Mouse (Mus musculus) heart, embryonic 13.5 days (tissue): ENCODE results near the gene Gm32742. TPM values are rescaled to one million over a fixed set of nuclear protein-coding genes. Genes with fewer than 3 reads are reported as not detected.
A peak's percentile ranks its signal among the peaks of the same experiment; 100 is the strongest.
"Not testable (repeated sequence)": the region's sequence is repeated elsewhere in the genome, so short reads cannot be mapped to it uniquely, and the experiment has no call there.

Experiments used
- ATAC-seq: fragments of 200-750 bp; cut with Nextera tagmentation; 2 replicates; pipeline ENCODE4 v1.8.0; 2017; ENCODE audit warnings: moderate TSS enrichment; ENCODE audit not compliant: insufficient number of reproducible peaks, low FRiP score, low TSS enrichment; ENCODE audit errors: extremely low read depth
- H3K27ac ChIP-seq: fragments of 300-500 bp; sonication (generic); replicated peaks from 2 replicates; pipeline ENCODE4 v1.5.1; 2015; ENCODE audit warnings: moderate library complexity, mild to moderate bottlenecking, inconsistent platforms
- H3K27me3 ChIP-seq: fragments of 300-500 bp; sonication (generic); replicated peaks from 2 replicates; pipeline ENCODE4 v1.6.1; 2015; ENCODE audit warnings: mild to moderate bottlenecking, inconsistent platforms
- H3K36me3 ChIP-seq: fragments of 300-500 bp; sonication (generic); 2 replicates; pipeline ENCODE4 v1.6.1; 2015; ENCODE audit warnings: mild to moderate bottlenecking, inconsistent platforms
- H3K4me1 ChIP-seq: fragments of 300-500 bp; sonication (generic); 2 replicates; pipeline ENCODE4 v1.6.1; 2015; ENCODE audit warnings: inconsistent platforms
- H3K4me2 ChIP-seq: fragments of 300-500 bp; sonication (generic); 2 replicates; pipeline ENCODE4 v1.6.1; 2015; ENCODE audit warnings: inconsistent platforms, mild to moderate bottlenecking, moderate library complexity
- H3K4me3 ChIP-seq: fragments of 300-500 bp; sonication (generic); 2 replicates; pipeline ENCODE4 v1.5.1; 2015; ENCODE audit warnings: moderate library complexity, mild to moderate bottlenecking, inconsistent platforms
- H3K9ac ChIP-seq: fragments of 300-500 bp; sonication (generic); 2 replicates; pipeline ENCODE4 v1.6.1; 2015; ENCODE audit warnings: inconsistent platforms, mild to moderate bottlenecking, moderate library complexity
- H3K9me3 ChIP-seq: fragments of 300-500 bp; sonication (generic); 2 replicates; pipeline ENCODE4 v1.6.1; 2016; ENCODE audit warnings: inconsistent platforms
- WGBS: fragments of 180-500 bp; shearing (Covaris S2); methylation state at CpG from one replicate; pipeline ENCODE4 v1.1.7; 2015; ENCODE audit warnings: mixed read lengths; 5-methylcytosine and 5-hydroxymethylcytosine counted together
- polyA plus RNA-seq: library from polyadenylated mRNA; unstranded; fragments of >200 nt; fragmentation: Nextera tagmentation; extraction: Ambion mirVana; gene quantifications from 2 replicates; pipeline ENCODE4 v1.2.1, GENCODE M21; 2015

The Gm32742 gene
- polyA plus RNA-seq, 1 experiment from 2014 or later = 0.01 TPM

GRCm38 (mm10) chr9:51144218-51144617 lies 21.1 kb downstream of the Gm32742 start:
- Histone ChIP-seq H3K27me3 (0 out of 2 replicates have a peak, but pooled peaks cover 1% of the 10 kb centered on the region), H3K9me3 (no peaks in the 10 kb centered on the region), H3K36me3 (no peaks in the 10 kb centered on the region), H3K27ac (no peak overlapping the region), H3K4me2 (no peak overlapping the region), H3K4me3 (no peak overlapping the region), H3K4me1 (peaks cover 9% of the 10 kb centered on the region), H3K9ac (no peak overlapping the region)
- no peak for ATAC-seq
- WGBS = 59% methylated on average over 6 of the region's 6 CpGs

- Histone ChIP-seq H3K36me3 (no peaks in the 10 kb centered on the region), H3K4me1 (peaks cover 9% of the 10 kb centered on the region), H3K4me2 (no peak overlapping the region), H3K27ac (no peak overlapping the region), H3K9me3 (no peaks in the 10 kb centered on the region), H3K4me3 (no peak overlapping the region), H3K27me3 (no peaks in the 10 kb centered on the region), H3K9ac (no peak overlapping the region)
- WGBS = 75% methylated on average over 1 of the region's 1 CpGs
- no peak for ATAC-seq
Measured at GRCm38 (mm10) chr9:51143437-51143836, 21.9 kb downstream of the Gm32742 start.

- no peak for ATAC-seq
- WGBS = 74% methylated on average over 3 of the region's 3 CpGs
- H3K9ac ChIP-seq = no peak overlapping the region
Measured at GRCm38 (mm10) chr9:51140711-51141110, 24.6 kb downstream of the Gm32742 start.

GRCm38 (mm10) chr9:51139401-51139800 lies 25.9 kb downstream of the Gm32742 start:
- not testable (repeated sequence) for H3K9ac ChIP-seq, ATAC-seq, H3K27ac ChIP-seq, H3K4me1 ChIP-seq, H3K4me2 ChIP-seq, H3K9me3 ChIP-seq, H3K36me3 ChIP-seq, H3K27me3 ChIP-seq, H3K4me3 ChIP-seq
- WGBS = 82% methylated on average over 1 of the region's 1 CpGs

More at GRCm38 (mm10) chr9:51140711-51141110, 24.6 kb downstream of the Gm32742 start:
- H3K27me3 ChIP-seq = no peaks in the 10 kb centered on the region
- no peak overlapping the region for H3K4me2 ChIP-seq
- no peak overlapping the region for H3K27ac ChIP-seq
- no peak overlapping the region for H3K4me3 ChIP-seq
- no peaks in the 10 kb centered on the region for H3K9me3 ChIP-seq
- H3K36me3 ChIP-seq = no peaks in the 10 kb centered on the region
- H3K4me1 ChIP-seq = no peaks in the 10 kb centered on the region

- H3K36me3 ChIP-seq = no peaks in the 10 kb centered on the region
- 78% methylated on average over 1 of the region's 1 CpGs for WGBS
- no peak for ATAC-seq
Measured at GRCm38 (mm10) chr9:51138301-51138700, 27.0 kb downstream of the Gm32742 start.

GRCm38 (mm10) chr9:51137836-51138235 lies 27.5 kb downstream of the Gm32742 start:
- H3K27ac ChIP-seq = no peak overlapping the region
- no peak overlapping the region for H3K9ac ChIP-seq
- no peak overlapping the region for H3K4me3 ChIP-seq
- H3K27me3 ChIP-seq = no peaks in the 10 kb centered on the region
- H3K9me3 ChIP-seq = no peaks in the 10 kb centered on the region
- no peaks in the 10 kb centered on the region for H3K4me1 ChIP-seq
- no peaks in the 10 kb centered on the region for H3K36me3 ChIP-seq
- WGBS = 86% methylated on average over 1 of the region's 1 CpGs
- no peak for ATAC-seq
- no peak overlapping the region for H3K4me2 ChIP-seq

More at GRCm38 (mm10) chr9:51138301-51138700, 27.0 kb downstream of the Gm32742 start:
- no peaks in the 10 kb centered on the region for H3K9me3 ChIP-seq
- no peaks in the 10 kb centered on the region for H3K27me3 ChIP-seq
- no peak overlapping the region for H3K4me3 ChIP-seq
- no peak overlapping the region for H3K4me2 ChIP-seq
- H3K27ac ChIP-seq = no peak overlapping the region
- H3K4me1 ChIP-seq = no peaks in the 10 kb centered on the region
- H3K9ac ChIP-seq = no peak overlapping the region

GRCm38 (mm10) chr9:51137432-51137831 lies 27.9 kb downstream of the Gm32742 start:
- Histone ChIP-seq H3K9me3 (no peaks in the 10 kb centered on the region), H3K27ac (no peak overlapping the region), H3K27me3 (no peaks in the 10 kb centered on the region), H3K36me3 (no peaks in the 10 kb centered on the region), H3K4me2 (no peak overlapping the region), H3K9ac (no peak overlapping the region), H3K4me3 (no peak overlapping the region), H3K4me1 (no peaks in the 10 kb centered on the region)
- no peak for ATAC-seq
- 66% methylated on average over 4 of the region's 4 CpGs for WGBS

- H3K4me1 ChIP-seq = no peaks in the 10 kb centered on the region
- ATAC-seq = no peak
- no peaks in the 10 kb centered on the region for H3K27me3 ChIP-seq
- 50% methylated on average over 3 of the region's 3 CpGs for WGBS
- H3K4me2 ChIP-seq = no peak overlapping the region
- H3K9me3 ChIP-seq = no peaks in the 10 kb centered on the region
- H3K36me3 ChIP-seq = no peaks in the 10 kb centered on the region
- H3K27ac ChIP-seq = no peak overlapping the region
- no peak overlapping the region for H3K4me3 ChIP-seq
- H3K9ac ChIP-seq = no peak overlapping the region
Measured at GRCm38 (mm10) chr9:51136985-51137384, 28.3 kb downstream of the Gm32742 start.

GRCm38 (mm10) chr9:51114767-51115166 lies 50.5 kb downstream of the Gm32742 start:
- no peaks in the 10 kb centered on the region for H3K9me3 ChIP-seq
- ATAC-seq = no peak
- 66% methylated on average over 4 of the region's 4 CpGs for WGBS

GRCm38 (mm10) chr9:51105751-51106150 lies 59.6 kb downstream of the Gm32742 start:
- WGBS = 63% methylated on average over 2 of the region's 2 CpGs
- Histone ChIP-seq H3K4me3 (no peak overlapping the region), H3K27ac (no peak overlapping the region), H3K36me3 (no peaks in the 10 kb centered on the region), H3K4me2 (no peak overlapping the region), H3K9ac (no peak overlapping the region), H3K27me3 (peaks cover 20% of the 10 kb centered on the region), H3K9me3 (no peaks in the 10 kb centered on the region), H3K4me1 (peaks cover 15% of the 10 kb centered on the region)
- no peak for ATAC-seq

More at GRCm38 (mm10) chr9:51114767-51115166, 50.5 kb downstream of the Gm32742 start:
- no peak overlapping the region for H3K4me3 ChIP-seq
- H3K4me1 ChIP-seq = no peaks in the 10 kb centered on the region
- no peak overlapping the region for H3K27ac ChIP-seq
- H3K27me3 ChIP-seq = 0 out of 2 replicates have a peak, but pooled peaks cover 3% of the 10 kb centered on the region
- no peaks in the 10 kb centered on the region for H3K36me3 ChIP-seq
- H3K9ac ChIP-seq = no peak overlapping the region
- no peak overlapping the region for H3K4me2 ChIP-seq

GRCm38 (mm10) chr9:51103808-51104514 lies 61.4 kb downstream of the Gm32742 start:
- Histone ChIP-seq H3K36me3 (no peaks in the 10 kb centered on the region), H3K9me3 (no peaks in the 10 kb centered on the region), H3K4me1 (peaks cover 15% of the 10 kb centered on the region), H3K27me3 (peaks cover 28% of the 10 kb centered on the region), H3K27ac (no peak overlapping the region), H3K9ac (peak overlapping the region; percentile 83), H3K4me3 (peak overlapping the region; percentile 68), H3K4me2 (peak overlapping the region; percentile 100)
- no peak; the same call in 1 of the 2 replicates for ATAC-seq
- WGBS = 11% methylated on average over 30 of the region's 30 CpGs
